Mouse (Mus musculus): Measurements from ENCODE around the gene Caskin1.

Caskin1 gene

GRCm38 (mm10) chr17:24534160-24534718 lies 45.8 kb downstream of the Caskin1 start, which contains the start of gene Rab26:
Gene Rab26 (minus strand): TSS chr17:24534210.
- no peak for DNase-seq

DNA sequence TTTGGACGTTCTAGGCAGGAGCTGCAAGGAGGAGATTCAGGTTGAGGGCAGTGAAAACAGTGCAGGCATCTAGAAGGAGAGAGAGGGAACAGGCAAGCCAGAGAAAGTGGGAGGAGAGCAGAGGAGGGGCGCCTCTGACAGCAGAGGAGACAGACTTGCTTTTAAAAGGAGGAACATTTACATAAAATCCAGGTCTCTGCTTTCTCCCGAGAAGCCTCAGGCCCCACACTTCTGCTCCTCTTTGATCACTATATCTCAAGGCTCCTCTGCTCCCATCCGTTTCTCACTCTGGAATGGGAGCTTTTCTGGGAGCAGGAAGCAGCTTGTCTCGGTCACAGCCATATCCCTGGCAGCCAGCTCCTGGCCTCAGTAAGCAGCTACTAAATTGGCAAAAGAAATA lies 46.9 kb downstream of the Caskin1 start:
- no peak for DNase-seq

- DNase-seq, result no peak
Observed at GRCm38 (mm10) chr17:24537536-24537935, 49.1 kb downstream of the Caskin1 start.

DNA sequence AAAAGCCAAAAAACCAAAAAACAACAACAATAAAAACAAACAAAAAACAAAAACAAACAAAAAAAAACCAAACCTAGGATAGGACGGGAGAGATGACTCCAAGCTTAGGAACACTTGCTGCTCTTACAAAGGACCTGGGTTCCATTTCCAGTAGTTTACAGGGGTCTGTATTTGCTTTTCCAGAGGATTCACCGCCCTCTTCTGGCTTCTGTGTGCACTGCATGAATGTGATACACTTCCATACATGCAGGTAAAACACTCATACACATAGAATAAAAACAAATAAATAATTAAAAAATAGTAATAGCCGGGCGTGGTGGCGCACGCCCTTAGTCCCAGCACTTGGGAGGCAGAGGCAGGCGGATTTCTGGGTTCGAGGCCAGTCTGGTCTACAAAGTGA lies 50.5 kb downstream of the Caskin1 start:
- peak; percentile 48 to 51 for DNase-seq

- DNase-seq, result peak; percentile 48 to 61
Observed at GRCm38 (mm10) chr17:24540375-24540774, 52.0 kb downstream of the Caskin1 start.

DNA sequence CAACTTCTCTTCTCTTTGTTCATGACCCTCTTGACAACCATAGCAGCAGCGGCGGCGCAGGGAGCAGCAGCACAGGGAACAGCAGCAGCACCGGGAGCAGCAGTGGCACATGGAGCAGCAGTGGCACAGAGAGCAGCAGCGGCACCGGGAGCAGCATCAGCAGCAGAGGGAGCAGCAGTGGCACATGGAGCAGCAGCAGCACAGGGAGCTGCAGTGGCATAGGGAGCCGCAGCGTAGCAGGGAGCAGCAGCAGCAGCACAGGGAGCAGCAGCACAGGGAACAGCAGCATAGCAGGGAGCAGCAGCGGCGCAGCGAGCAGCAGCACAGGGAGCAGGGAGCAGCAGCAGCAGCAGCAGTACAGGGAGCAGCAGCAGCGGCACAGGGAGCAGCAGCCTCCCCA lies 56.2 kb downstream of the Caskin1 start:
- DNase-seq, result no peak

DNA sequence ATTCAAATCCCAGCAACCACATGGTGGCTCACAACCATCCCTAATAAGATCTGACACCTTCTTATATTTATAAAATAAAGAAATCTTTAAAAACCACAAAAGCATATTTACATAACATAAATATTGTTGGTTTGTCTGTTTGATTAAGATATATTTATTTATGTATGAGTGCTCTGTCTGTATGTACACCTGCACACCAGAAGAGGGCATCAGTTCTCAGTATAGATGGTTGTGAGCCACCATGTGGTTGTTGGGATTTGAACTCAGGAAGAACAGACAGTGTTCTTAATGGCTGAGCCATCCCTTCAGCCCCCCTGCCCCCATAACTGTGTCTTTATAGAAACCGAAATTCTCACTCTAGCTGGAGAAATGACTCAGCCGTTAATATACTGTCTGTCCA lies 56.8 kb downstream of the Caskin1 start:
- DNase-seq, result no peak

DNA sequence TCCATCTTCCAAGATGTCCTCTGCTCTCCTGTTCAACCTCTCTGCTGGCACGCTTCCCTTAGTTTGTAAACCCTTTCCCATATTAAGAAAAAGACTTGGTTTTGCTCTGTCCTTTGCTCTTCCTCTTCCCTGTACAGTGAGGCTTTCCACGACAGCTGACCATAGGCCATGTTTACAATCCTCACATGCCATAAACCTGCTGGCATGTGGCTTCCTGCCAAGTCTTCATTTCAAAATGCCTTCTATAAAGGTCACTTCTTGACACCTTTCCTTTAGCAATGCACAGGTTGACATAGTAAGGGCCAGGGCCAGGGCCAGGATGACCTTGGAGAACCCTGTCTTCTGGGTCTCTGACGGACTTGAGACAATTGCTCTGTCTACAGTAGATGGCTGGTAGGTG lies 57.8 kb downstream of the Caskin1 start:
- no peak for DNase-seq

- peak; percentile 38 to 48 for DNase-seq
Observed at GRCm38 (mm10) chr17:24548435-24548834, 60.0 kb downstream of the Caskin1 start.

GRCm38 (mm10) chr17:24548921-24549617 lies 60.7 kb downstream of the Caskin1 start:
- DNase-seq, result peak; percentile 80 to 86

DNA sequence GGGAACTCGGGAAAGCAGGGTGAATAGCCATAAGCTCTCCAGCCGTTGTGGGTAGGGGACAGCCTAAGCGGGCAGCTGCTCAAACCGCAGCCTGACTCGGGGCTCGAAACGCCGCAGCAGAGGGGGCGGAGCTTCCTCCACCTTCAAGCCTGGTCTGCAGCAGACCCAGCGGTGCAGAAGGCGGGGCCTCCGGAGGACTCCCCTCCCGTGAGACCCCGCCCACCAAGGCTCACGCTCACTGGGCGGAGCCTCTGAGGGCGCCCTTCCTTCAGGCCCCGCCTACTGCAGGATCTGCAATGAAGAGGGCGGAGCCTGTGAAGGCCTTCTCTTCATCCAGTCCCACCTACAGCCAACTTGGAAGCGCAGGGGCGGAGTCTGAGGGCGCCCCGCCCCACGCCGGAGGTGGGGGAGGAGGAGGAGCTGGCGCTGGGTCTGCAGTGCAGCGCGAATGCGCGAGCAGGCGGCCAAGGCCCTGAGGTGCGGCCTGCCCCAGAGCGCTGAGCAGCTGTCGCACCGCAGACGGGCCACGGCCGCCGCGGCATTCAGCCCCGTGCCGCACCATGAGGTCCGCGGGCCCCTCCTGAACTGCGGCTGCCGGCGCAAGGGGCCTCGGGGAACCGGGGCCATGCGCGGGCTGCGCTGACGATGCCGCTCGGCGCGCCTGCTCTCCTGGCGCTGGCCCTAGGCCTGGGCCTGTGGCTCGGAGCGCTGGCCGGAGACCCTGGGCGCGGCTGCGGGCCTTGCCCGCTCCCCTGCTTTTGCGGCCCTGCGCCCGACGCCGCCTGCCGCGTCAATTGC lies 61.4 kb downstream of the Caskin1 start, which contains the start of gene Pkd1:
Gene Pkd1 (plus strand): TSS at position 217 of the 798 bp plus-strand sequence.
- peak; percentile 99 to 100 for DNase-seq

- peak; percentile 74 to 76 for DNase-seq
Observed at GRCm38 (mm10) chr17:24550416-24551049, 62.1 kb downstream of the Caskin1 start.

GRCm38 (mm10) chr17:24551050-24551444 lies 62.6 kb downstream of the Caskin1 start:
- no peak for DNase-seq

GRCm38 (mm10) chr17:24557091-24557490 lies 68.7 kb downstream of the Caskin1 start:
- peak; percentile 63 to 71 for DNase-seq
